Mouse (Mus musculus) myocyte (in vitro differentiated cells): ENCODE data around the gene Efna3. TPM values are rescaled to one million over a fixed set of nuclear protein-coding genes. Genes with fewer than 3 reads are reported as not detected.
A peak's percentile ranks its signal among the peaks of the same experiment; 100 is the strongest.

ENCODE experiments used
- H3K27me3 ChIP-seq: one replicate; pipeline ENCODE4 v1.6.1; 2011; ENCODE audit not compliant: control insufficient read depth, insufficient read depth, insufficient read length
- H3K36me3 ChIP-seq: one replicate; pipeline ENCODE4 v1.6.1; 2011; ENCODE audit not compliant: control insufficient read depth, insufficient read depth
- H3K4me2 ChIP-seq: one replicate; pipeline ENCODE4 v1.6.1; 2011; ENCODE audit warnings: low read depth, control low read depth
- H3K4me3 ChIP-seq: one replicate; pipeline ENCODE4 v1.5.1; 2011; ENCODE audit warnings: mild to moderate bottlenecking, control low read depth, moderate library complexity
- H3K79me2 ChIP-seq: one replicate; pipeline ENCODE4 v1.6.1; 2011; ENCODE audit not compliant: control insufficient read depth, insufficient read depth
- H3ac ChIP-seq: one replicate; pipeline ENCODE4 v1.6.1; 2011; ENCODE audit not compliant: control insufficient read depth, insufficient read length
- CEBPB ChIP-seq: IDR thresholded peaks from 2 replicates; pipeline ENCODE4 v1.6.1; 2011; ENCODE audit warnings: mild to moderate bottlenecking, moderate library complexity; ENCODE audit not compliant: poor library complexity, insufficient read depth, severe bottlenecking
- E2F4 ChIP-seq: IDR thresholded peaks from one replicate; pipeline ENCODE4 v1.6.1; 2011; ENCODE audit warnings: mild to moderate bottlenecking, control low read depth, moderate library complexity; ENCODE audit not compliant: insufficient read depth
- MAX ChIP-seq: IDR thresholded peaks from one replicate; pipeline ENCODE4 v1.6.1; 2011; ENCODE audit warnings: low read depth, mild to moderate bottlenecking, control low read depth
- MYOD1 ChIP-seq, 3 experiments: IDR thresholded peaks; one replicate each; pipeline ENCODE4 v1.6.1; 2011; ENCODE audit warnings: control low read depth in 2 of 3, low read depth in 2 of 3, mild to moderate bottlenecking in 2 of 3, moderate library complexity in 1 of 3; ENCODE audit not compliant: insufficient read length in 2 of 3, control insufficient read depth in 1 of 3
- MYOG ChIP-seq, 3 experiments: IDR thresholded peaks; one replicate each; pipeline ENCODE4 v1.6.1; 2011; ENCODE audit warnings: control low read depth in 2 of 3, low read depth in 2 of 3, mild to moderate bottlenecking in 2 of 3; ENCODE audit not compliant: insufficient read length in 2 of 3, control insufficient read depth in 1 of 3, insufficient read depth in 1 of 3
- POLR2A ChIP-seq: IDR thresholded peaks from one replicate; pipeline ENCODE4 v1.6.1; 2011; ENCODE audit warnings: low read depth, mild to moderate bottlenecking, control low read depth, moderate library complexity; ENCODE audit not compliant: insufficient read length
- POLR2AphosphoS2 ChIP-seq: IDR thresholded peaks from one replicate; pipeline ENCODE4 v1.6.1; 2011; ENCODE audit warnings: low read depth, control low read depth; ENCODE audit not compliant: insufficient read length
- REST ChIP-seq: IDR thresholded peaks from one replicate; pipeline ENCODE4 v1.6.1; 2011; ENCODE audit warnings: mild to moderate bottlenecking, control low read depth, moderate library complexity; ENCODE audit not compliant: insufficient read depth, insufficient read length
- SRF ChIP-seq: IDR thresholded peaks from one replicate; pipeline ENCODE4 v1.6.1; 2011; ENCODE audit warnings: low read depth; ENCODE audit not compliant: control insufficient read depth, insufficient read length
- TCF12 ChIP-seq: IDR thresholded peaks from one replicate; pipeline ENCODE4 v1.6.1; 2011; ENCODE audit warnings: mild to moderate bottlenecking, control low read depth; ENCODE audit not compliant: poor library complexity, insufficient read depth, severe bottlenecking
- TCF3 ChIP-seq: IDR thresholded peaks from one replicate; pipeline ENCODE4 v1.6.1; 2011; ENCODE audit warnings: low read depth, control low read depth; ENCODE audit not compliant: insufficient read length
- USF1 ChIP-seq: IDR thresholded peaks from one replicate; pipeline ENCODE4 v1.6.1; 2011; ENCODE audit warnings: low read depth, mild to moderate bottlenecking, control low read depth, moderate library complexity
- polyA plus RNA-seq: library from polyadenylated mRNA; unstranded; fragments of >200 nt; fragmentation: generic; extraction: Trizol; gene quantifications from one replicate; pipeline ENCODE4 v1.2.1, GENCODE M21; 2012; ENCODE audit warnings: missing spikeins

The Efna3 gene
- polyA plus RNA-seq, 1 experiment = 1.8 TPM

- H3K4me3 ChIP-seq = peak within 1 kb of the TSS; percentile 59
- no peaks in the 10 kb centered on the region for H3K79me2 ChIP-seq
- H3ac ChIP-seq = no peak within 1 kb of the TSS
- TF ChIP-seq POLR2A (no peak), MYOG (IDR thresholded peaks at IDR 0.05; ENCODE audit: control insufficient read depth in 1 of 3, insufficient read depth in 1 of 3, insufficient read length in 2 of 3, low read depth in 2 of 3) (peak in 1 of 3 experiments; percentile 3), CEBPB (no peak)
- H3K27me3 ChIP-seq = peaks cover 5% of the 10 kb centered on the region
- no peaks in the 10 kb centered on the region for H3K36me3 ChIP-seq
- peak within 1 kb of the TSS; percentile 83 for H3K4me2 ChIP-seq
Observed at GRCm38 (mm10) chr3:89280606-89281511, 41.9 kb downstream of the Efna3 start, which contains the start of gene Efna1. TSS of gene Efna1 (minus strand) at chr3:89281142.

- H3K79me2 ChIP-seq = no peaks in the 10 kb centered on the region
- TF ChIP-seq CEBPB (no peak), MAX (no peak), E2F4 (no peak), POLR2A (no peak), USF1 (no peak), TCF12 (no peak), REST (no peak)
Observed at GRCm38 (mm10) chr3:89280050-89280605, 42.6 kb downstream of the Efna3 start.

GRCm38 (mm10) chr3:89279153-89279890 lies 43.4 kb downstream of the Efna3 start:
- Histone ChIP-seq H3K4me2 (peak overlapping the region; percentile 93), H3K27me3 (no peaks in the 10 kb centered on the region), H3K36me3 (peaks cover 6% of the 10 kb centered on the region), H3ac (peak overlapping the region; percentile 13), H3K79me2 (no peaks in the 10 kb centered on the region), H3K4me3 (peak overlapping the region; percentile 59)
- TF ChIP-seq POLR2AphosphoS2 (peak; percentile 96), REST (no peak), POLR2A (peak; percentile 97)

More at GRCm38 (mm10) chr3:89280050-89280605, 42.6 kb downstream of the Efna3 start:
- H3K4me3 ChIP-seq = peak overlapping the region; percentile 59
- no peaks in the 10 kb centered on the region for H3K27me3 ChIP-seq
- H3K36me3 ChIP-seq = peaks cover 2% of the 10 kb centered on the region
- peak overlapping the region; percentile 83 for H3K4me2 ChIP-seq
- H3ac ChIP-seq = no peak overlapping the region

GRCm38 (mm10) chr3:89278643-89279042 lies 44.1 kb downstream of the Efna3 start:
- peak overlapping the region; percentile 13 for H3ac ChIP-seq
- H3K4me2 ChIP-seq = peak overlapping the region; percentile 93
- H3K79me2 ChIP-seq = no peaks in the 10 kb centered on the region
- peak overlapping the region; percentile 59 for H3K4me3 ChIP-seq
- peaks cover 6% of the 10 kb centered on the region for H3K36me3 ChIP-seq
- TF ChIP-seq TCF3 = no peak
- TF ChIP-seq REST = no peak
- no peak for TF ChIP-seq USF1
- no peak for TF ChIP-seq CEBPB
- TF ChIP-seq E2F4 = no peak
- no peak for TF ChIP-seq POLR2A
- no peak for TF ChIP-seq POLR2AphosphoS2
- no peak for TF ChIP-seq MAX
- TF ChIP-seq SRF = no peak
- TF ChIP-seq MYOD1 (IDR thresholded peaks at IDR 0.05; ENCODE audit: control insufficient read depth in 1 of 3, insufficient read length in 2 of 3, low read depth in 2 of 3) = no peak
- no peak for TF ChIP-seq MYOG (IDR thresholded peaks at IDR 0.05; ENCODE audit: control insufficient read depth in 1 of 3, insufficient read depth in 1 of 3, insufficient read length in 2 of 3, low read depth in 2 of 3)
- no peak for TF ChIP-seq TCF12
- H3K27me3 ChIP-seq = no peaks in the 10 kb centered on the region

GRCm38 (mm10) chr3:89278107-89278506 lies 44.7 kb downstream of the Efna3 start:
- no peaks in the 10 kb centered on the region for H3K27me3 ChIP-seq
- no peaks in the 10 kb centered on the region for H3K79me2 ChIP-seq
- TF ChIP-seq MYOD1 (IDR thresholded peaks at IDR 0.05; ENCODE audit: control insufficient read depth in 1 of 3, insufficient read length in 2 of 3, low read depth in 2 of 3) (no peak), CEBPB (no peak), REST (no peak), MYOG (IDR thresholded peaks at IDR 0.05; ENCODE audit: control insufficient read depth in 1 of 3, insufficient read depth in 1 of 3, insufficient read length in 2 of 3, low read depth in 2 of 3) (peak in 1 of 3 experiments; percentile 25), TCF12 (no peak), USF1 (no peak), MAX (no peak), POLR2A (peak; percentile 33), POLR2AphosphoS2 (no peak)
- peak overlapping the region; percentile 13 for H3ac ChIP-seq
- peak overlapping the region; percentile 59 for H3K4me3 ChIP-seq
- H3K4me2 ChIP-seq = peak overlapping the region; percentile 93
- H3K36me3 ChIP-seq = peaks cover 6% of the 10 kb centered on the region
